Comparison of ENCODE assay signal across 10 mouse cellular contexts in genomic region chr3:97025226-97025625, GRCm38 (mm10).
DNase-seq lines count a peak whose midpoint lies in the region; ATAC-seq lines count a peak whose summit lies in the region.
"Had no signal": no experiment of that assay in that cellular context is flagged by ENCODE, and none has a peak within 500 bp of the region (broad histone marks: within the 10 kb centered on the region; RNA-seq: fewer than 3 reads in every experiment).

No protein-coding gene starts in this region.

- H3K27ac ChIP-seq in kidney, embryonic 15.5 days: no peak overlapping the region
- H3K27ac ChIP-seq: embryonic facial prominence, embryonic 13.5 days; liver, embryonic 15.5 days had no signal

- no peak overlapping the region for H3K9ac ChIP-seq in kidney, embryonic 15.5 days
- H3K9ac ChIP-seq: embryonic facial prominence, embryonic 13.5 days; liver, embryonic 15.5 days had no signal

- 0 out of 2 replicates have a peak, but pooled peaks have one; percentile 25 for ATAC-seq in kidney, embryonic 15.5 days (replicated peaks; ENCODE audit: low FRiP score)

- H3K27me3 ChIP-seq in kidney, embryonic 15.5 days: peaks cover 15% of the 10 kb centered on the region
- H3K27me3 ChIP-seq: embryonic facial prominence, embryonic 13.5 days; liver, embryonic 15.5 days had no signal

- no peak overlapping the region for H3K4me3 ChIP-seq in kidney, embryonic 15.5 days (replicated peaks)
- H3K4me3 ChIP-seq: embryonic facial prominence, embryonic 13.5 days; liver, embryonic 15.5 days had no signal

- H3K36me3 ChIP-seq in kidney, embryonic 15.5 days: no peaks in the 10 kb centered on the region
- H3K36me3 ChIP-seq: embryonic facial prominence, embryonic 13.5 days; liver, embryonic 15.5 days had no signal

- no peak for DNase-seq in kidney, adult 8-10 months
- peak; percentile 57 to 63 for DNase-seq in adrenal gland, postnatal 36 days
- peak; percentile 42 for DNase-seq in heart, postnatal 4 days
- DNase-seq in skeletal muscle tissue, adult 2 months (ENCODE audit: low read depth, low spot score): peak; percentile 24
- no peak for DNase-seq in right cerebral cortex, postnatal 25 days
- no peak for DNase-seq in frontal cortex, postnatal 25 days (ENCODE audit: low spot score in 2 of 2)
- DNase-seq in left cerebral cortex, postnatal 10 days (ENCODE audit: extremely low spot score in 1 of 2, low spot score in 2 of 2): no peak

- H3K4me1 ChIP-seq in kidney, embryonic 15.5 days: peaks cover 6% of the 10 kb centered on the region; the same call in 1 of the 2 replicates
- H3K4me1 ChIP-seq: embryonic facial prominence, embryonic 13.5 days; liver, embryonic 15.5 days had no signal

- 42% methylated on average over 5 of the region's 5 CpGs for WGBS in kidney, embryonic 15.5 days

- H3K4me2 ChIP-seq in kidney, embryonic 15.5 days: no peak overlapping the region
- H3K4me2 ChIP-seq: embryonic facial prominence, embryonic 13.5 days; liver, embryonic 15.5 days had no signal

- H3K9me3 ChIP-seq in kidney, embryonic 15.5 days (replicated peaks): no peaks in the 10 kb centered on the region
- H3K9me3 ChIP-seq: embryonic facial prominence, embryonic 13.5 days; liver, embryonic 15.5 days had no signal

- intact Hi-C loops in left cerebral cortex, postnatal 10 days (cut with DNase I): no loop called here

Comparison
In these comparisons a context has a peak if more than half of its experiments do, and no peak if none do; other contexts are left out.
1. DNase-seq: peak in adrenal gland, postnatal 36 days (2 of 2), heart, postnatal 4 days (single experiment) and skeletal muscle tissue, adult 2 months (single experiment); none in kidney, adult 8-10 months (0 of 2), right cerebral cortex, postnatal 25 days (single experiment), frontal cortex, postnatal 25 days (0 of 2) and left cerebral cortex, postnatal 10 days (0 of 2).